Mouse (Mus musculus) layer of hippocampus, adult 18-20 months (tissue): ENCODE data around the gene Zfp169. TPM values are rescaled to one million over a fixed set of nuclear protein-coding genes. Genes with fewer than 3 reads are reported as not detected.

Source experiments
- DNase-seq, 2 experiments: peaks; one replicate each; pipeline ENCODE4 v3.0.0; 2022; ENCODE audit warnings: low spot score in 2 of 2
- long read RNA-seq: library from polyadenylated mRNA; stranded (forward); transcript quantifications from one replicate; pipeline ENCODE4 v2.0.0, GENCODE M21; 2021
- total RNA-seq, 2 experiments: library from RNA; stranded (reverse); gene quantifications; 2 replicates each; pipeline ENCODE4 v1.2.3; 2021

Gene Zfp169
- total RNA-seq, result 10 to 100 TPM; 19.4 to 24.9 TPM
- long read RNA-seq, partial matches to known transcripts, result 0 of 4 reads
- long read RNA-seq, other reads (novel, unspliced or antisense), result 2 of 4 reads

DNA sequence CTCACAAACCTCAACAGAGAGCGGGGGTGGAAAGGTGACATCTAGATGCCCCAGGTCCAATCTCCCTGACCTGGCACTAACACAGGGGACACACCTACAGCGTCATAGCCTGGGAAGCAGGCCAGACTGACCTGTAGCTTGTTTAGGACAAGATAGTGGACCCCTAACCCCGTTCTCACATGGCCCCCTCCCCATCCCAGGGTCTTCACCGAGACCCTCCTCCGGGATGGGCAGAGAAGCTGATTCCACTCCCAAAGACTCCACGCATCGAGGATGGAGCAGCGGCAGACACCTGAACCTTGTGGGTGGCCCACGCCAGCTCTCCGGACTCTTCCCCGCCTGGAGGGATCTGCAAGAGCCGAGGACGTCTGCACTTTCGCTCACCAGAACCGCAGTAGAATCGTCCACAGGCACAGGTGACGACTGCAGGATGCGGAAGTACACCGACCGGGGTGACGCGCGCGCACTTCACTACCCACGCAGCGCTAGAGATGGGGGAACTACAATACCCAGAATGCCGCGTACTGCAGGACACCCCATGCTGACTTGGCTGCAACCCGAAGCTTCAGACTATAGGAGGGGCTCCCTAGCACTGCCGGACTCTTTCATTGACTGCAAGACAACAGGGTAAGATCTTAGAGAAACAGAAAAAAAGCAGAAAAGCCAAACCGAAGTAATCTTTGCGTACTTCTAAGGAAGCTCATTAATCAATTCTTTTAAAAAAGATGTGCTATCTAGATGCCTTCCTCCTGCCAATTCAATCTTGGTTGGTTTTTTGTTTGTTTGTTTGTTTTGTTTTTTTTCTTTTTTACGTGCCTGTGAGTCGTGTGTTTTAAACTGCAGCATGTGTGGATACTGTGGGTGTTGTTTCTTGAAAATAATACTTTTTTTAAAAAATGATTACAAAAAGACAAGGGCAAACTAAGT lies at the start of gene Zfp169, which contains the start of gene A830005F24Rik:
Gene Zfp169, minus strand, starts transcription at position 449 of the 927 bp plus-strand sequence.
Gene A830005F24Rik, plus strand, starts transcription at position 568 of the 927 bp plus-strand sequence.
- peak; percentile 88 to 94 for DNase-seq

DNA sequence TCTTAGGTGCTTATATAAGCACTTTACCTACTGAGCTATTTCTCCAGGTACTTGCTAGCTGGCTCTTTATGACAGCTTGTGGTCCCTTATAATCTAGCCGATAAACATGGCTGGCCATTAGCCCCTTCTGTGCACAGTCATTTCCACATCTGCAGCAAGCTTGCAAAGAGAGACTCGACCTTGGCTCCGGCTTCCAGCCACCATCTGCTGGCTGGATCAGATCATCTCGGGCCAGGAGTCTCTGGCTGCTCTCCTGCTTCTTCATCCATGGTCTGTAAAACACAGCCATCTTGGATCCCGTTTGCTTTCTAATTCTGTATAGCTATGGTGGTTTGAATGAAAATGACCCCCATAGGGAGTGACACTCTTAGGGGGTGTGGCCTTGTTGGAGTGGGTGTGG lies 49.1 kb upstream of the Zfp169 start:
- no peak for DNase-seq

DNA sequence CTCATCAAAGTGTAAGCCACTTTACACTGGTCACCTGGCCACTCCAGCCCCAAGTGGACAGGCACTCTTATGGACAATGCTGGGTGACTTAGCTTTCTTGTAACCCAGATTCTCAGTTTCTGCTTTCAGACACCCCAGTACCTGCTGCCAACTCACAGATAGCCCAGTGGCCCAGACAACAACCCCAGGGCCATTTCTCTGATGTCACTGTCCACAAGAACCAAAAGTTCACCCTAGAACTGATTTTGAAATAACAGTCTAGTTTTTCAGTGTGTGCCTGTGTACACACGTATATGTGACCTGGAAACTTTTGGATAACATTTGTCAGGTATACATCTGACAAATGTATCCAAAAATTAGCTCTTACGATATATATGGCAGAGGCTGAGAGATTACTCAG lies 48.2 kb upstream of the Zfp169 start:
- no peak for DNase-seq

DNA sequence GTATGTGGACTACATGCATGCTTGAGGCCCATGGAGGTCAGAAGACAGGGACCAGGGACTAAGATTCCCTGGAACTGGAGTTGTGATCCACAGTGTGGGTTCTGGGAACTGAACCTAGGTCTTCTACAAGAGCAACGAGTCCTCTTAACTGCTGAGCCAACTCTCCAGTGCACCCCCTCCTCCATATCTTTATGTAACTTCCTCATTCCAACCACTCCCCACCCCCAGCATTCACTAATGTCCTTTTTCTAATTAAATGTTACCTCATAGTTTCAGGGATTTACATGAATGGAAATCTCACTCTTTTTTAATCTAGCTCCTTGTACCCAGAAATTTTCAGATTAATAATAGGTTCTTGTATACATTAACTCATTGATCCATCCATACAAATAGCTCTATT lies 42.7 kb upstream of the Zfp169 start:
- no peak for DNase-seq

DNA sequence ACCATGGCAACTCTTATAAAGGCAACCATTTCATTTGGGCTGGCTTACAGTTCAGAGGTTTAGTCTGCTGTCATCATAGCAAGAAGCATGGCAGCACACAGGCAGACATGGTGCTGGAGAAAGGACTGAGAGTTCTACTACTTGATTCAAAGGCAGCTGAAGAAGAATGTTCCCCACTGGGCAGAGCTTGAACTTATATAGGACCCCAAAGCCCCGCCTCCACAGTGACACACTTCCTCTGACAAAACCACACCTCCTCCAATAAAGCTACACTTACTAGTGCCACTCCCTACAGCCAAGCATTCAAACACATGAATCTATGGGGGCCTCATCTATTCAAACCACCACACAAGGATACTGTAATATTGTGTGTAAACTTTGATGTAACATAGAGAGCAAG lies 41.3 kb upstream of the Zfp169 start:
- no peak for DNase-seq

DNA sequence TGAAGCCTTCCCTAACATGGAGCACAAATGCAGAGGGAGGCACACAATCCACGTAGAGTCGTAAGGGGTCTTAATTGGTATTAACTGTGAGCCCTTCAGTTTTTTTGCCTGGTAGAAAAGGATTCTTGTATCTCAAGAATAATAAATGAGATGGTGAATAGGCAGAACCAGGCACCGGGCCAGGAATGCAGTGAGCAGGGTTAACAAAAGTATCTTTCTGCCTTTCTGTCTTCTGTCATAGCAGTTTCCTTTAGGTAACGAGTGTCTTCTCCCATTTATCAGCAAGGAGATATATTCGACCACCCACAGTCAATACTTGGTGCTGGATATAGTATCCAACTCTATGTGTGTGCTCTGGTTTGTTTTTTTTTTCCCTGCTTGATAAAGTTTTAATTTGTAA lies 40.3 kb upstream of the Zfp169 start:
- DNase-seq, result no peak

DNA sequence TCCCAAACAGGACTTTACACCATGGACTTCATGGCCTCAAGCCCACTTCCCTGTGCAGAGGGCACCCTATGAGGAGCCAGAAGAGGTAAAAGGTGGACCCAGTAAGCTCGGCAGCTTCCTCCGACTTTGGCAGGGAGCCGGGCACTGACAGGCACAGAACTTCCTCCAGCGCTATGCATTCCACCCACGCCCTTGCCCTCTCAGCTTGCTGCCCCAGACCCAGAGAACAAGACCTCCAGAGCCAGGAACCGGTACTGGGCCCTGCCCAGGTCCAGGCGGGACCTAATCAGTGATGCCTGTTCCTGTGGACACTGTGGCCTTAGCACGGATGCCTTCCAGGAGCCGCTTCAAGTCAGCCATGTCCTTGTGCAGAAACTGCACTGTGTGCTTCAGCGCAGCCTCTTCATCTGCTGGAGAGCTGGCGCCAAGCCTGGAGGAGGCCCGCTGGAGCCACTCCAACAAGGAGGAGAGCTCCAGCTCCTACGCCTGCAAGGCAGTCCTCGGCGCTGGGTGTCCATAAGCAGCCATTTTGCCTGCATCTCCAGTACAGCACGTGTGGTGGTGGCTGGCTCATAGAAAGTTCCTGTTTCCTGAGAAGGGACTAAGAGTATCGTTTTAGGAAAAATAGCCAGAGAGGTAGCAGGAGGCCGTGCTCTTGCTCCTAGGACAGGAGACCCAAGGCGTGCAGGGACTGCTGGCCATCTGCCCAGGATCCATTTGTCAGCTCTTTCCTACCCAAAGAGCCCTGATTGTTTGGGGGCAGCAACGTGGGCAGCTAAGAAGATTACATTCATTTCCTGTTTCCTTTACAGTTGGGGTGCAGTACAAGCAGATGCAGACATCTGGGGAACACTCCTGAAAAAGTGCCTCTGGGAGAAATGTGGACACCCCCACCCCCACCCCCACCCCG lies 39.2 kb upstream of the Zfp169 start:
- DNase-seq, result peak; percentile 86 to 92

DNA sequence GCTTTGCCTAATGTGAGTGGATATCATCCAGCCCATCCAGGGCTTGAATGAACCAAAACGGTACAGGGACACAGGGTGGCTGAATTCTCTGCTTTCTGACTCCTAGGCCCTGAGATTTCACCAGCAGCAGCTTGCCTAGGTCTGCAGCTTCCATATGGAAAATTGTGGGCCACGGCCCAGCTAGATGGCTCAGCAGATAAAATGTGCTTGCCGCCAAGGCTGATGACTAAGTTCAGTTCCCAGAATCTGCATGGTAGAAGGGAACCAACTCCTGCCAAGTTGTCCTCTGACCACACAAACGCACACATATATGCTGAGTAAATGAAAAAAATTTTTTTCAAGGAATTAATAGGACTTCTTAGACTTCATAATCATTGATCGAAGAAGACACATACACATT lies 35.0 kb upstream of the Zfp169 start:
- DNase-seq, result no peak

DNA sequence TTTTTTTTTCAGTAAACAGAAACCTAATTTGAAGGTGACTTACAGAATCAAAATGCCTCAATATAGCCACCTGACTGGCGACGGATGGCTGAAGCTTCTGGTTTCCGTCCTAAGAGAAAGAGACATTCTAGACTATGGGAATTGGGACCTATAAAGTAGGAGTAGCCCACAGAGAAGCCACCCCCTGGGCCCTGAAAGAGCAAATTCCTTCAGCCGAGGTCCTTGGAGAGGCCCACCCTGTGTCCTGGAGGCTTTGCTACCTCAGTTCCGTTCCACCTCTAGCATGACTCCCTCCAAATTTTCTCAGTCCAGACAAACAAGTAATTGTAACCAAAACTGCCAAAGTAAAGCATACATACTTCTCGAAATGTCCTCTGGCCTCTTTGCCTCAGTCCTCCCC lies 34.4 kb upstream of the Zfp169 start:
- no peak for DNase-seq

DNA sequence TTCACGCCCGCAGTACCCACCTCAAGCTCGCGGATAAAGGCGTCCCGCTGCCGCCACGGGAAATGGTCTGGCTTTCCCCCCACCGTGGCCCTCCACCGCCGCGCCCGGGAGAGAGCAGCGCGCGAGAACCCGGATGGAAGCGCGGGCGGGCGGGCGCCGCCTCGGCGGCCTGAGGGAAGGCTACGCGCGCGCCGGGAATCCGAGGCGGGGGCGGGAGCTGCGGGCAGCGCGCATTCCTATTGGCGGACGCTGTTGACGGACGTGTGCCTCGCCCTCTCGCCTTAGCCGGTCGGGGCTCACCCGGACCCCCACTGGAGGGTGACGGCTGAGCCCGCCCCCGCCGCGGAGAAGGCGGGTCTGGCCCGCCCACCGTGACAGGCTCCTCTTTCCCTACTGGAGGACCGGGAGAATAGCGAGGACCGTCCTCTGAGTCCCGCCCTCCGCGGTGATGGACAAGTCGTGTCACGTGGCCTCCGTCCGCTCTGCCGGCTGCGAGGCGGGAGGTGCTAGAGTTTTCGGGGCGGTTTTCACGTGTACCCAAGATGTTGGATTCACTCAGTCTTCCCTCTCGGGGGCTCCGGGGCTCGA lies 33.2 kb upstream of the Zfp169 start:
- DNase-seq, result peak; percentile 100

DNA sequence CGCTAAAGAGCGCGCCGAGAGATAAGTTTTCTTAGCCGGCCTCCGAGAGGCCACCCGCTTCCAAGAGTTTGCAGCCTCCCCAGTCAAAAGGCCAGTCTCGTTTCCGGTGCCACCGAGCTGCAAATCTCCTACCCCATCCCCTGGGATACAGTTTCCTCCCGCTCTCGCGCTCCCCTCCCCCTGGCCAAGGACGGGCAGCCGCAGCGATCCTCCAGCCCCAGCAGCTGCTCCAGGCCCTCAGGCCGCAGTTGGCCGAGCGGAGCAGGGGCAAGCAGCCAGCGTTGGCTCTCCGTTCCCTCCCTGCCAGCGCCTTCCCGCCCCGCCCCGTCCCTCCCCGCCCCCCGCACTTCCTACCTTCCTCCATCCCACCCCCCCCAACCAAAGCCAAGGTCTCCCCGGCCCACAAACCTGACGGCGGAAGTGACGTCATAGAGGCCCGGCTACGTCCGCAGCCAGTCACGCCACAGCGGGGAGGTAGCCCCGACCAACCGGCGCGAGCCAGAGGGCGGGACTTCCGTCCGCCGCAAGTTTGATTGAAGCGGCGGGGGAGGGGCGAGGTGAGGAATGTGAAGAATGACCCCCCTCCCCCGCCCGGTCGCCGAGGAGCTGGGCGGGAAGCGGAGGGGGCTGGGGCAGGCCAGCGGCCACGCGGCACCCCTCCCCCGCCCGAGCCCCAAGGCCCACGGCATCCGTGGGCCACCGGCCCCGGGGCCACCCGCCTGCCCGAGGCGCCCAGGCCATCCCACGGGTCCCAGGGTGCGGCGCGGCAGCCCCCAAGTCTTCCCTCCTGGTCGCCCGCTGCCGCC lies 32.4 kb upstream of the Zfp169 start:
- peak; percentile 95 to 97 for DNase-seq

DNA sequence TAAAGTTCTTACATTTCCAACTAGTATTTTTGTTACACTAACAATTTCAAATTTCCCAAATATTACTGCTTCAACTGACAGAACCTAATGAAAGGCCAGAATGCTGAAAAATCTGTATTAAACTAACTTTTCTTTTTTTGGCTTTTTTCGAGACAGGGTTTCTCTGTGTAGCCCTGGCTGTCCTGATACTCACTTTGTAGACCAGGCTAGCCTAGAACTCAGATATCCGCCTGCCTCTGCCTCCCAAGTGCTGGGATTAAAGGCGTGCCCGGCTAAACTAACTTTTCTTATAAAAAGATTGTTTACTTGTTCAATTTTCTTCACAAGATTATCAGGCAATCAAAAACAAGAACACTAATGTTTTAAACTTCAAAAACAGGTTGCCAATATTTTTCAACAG lies 31.6 kb upstream of the Zfp169 start:
- no peak for DNase-seq

DNA sequence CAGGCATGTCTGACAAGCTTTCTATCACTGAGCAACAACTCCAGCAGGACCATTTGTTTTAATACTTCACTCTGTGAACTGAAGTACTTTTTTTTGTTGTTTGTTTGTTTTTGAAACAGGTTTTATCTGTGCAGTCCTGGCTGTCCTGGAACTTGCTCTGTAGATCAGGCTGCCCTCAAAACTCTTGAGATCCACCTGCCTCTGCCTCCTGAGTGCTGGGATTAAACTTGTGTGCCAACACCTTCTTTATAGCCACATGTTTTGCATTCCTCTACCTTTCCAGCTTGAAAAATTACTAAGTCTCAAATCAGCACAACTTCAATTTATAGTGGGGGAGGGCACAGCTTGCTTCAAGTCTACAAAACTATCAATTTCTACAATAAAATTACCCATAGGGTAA lies 31.1 kb upstream of the Zfp169 start:
- no peak for DNase-seq

DNA sequence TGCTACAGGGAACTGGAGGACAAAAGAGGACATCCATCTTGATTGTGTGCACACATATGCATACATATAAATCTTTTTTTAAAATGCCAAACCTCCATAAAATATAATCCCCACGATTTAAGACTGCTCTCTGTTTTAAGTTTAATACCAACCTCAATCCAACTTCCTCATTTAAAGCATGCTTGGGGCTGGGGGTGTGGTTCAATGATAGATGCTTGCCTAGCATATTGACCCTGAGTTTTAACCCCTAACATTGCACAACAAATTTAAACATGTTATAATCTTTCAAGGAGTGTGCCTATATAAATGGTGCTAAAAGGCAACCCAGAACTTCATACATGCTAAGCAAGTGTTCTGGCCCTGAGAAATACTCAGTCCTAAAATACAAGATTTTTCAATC lies 27.2 kb upstream of the Zfp169 start:
- no peak for DNase-seq

DNA sequence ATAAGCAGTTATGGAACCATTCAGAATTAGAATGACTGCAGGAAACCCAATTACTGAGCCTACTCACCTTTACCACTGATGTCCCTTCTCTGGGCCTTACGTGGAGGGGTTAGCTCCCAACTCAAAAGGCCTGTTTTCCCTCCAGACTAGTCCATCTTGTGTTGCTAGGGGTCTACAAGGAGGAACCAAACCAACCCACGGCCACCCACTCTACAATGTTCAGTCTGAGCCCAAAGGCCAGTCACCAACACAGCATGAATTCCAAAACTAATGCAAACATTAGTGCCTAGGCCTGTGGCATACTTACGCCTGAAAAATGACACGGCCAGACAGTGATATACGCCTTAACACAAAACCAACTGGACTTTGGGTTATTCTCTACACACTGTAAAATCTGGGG lies 20.2 kb upstream of the Zfp169 start:
- DNase-seq, result no peak

DNA sequence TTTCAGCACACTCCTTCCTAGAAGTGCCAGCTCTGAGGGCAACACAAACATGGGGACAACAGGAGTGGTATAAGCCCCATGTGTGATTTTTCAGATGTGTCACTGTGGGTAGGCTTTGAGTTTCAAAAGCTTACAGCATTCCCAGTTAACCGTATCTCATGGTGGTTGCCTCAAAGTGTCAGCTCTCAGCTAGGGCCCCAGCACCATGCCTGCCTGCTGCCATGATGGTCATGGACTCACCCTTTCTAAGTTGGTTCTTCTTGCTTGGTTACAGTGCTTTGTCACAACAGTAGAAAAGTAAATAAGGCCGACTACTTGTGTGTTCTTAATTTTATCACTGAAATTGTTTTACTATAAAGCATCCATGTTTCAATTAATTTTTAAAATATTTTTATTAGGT lies 18.2 kb upstream of the Zfp169 start:
- DNase-seq, result no peak

DNA sequence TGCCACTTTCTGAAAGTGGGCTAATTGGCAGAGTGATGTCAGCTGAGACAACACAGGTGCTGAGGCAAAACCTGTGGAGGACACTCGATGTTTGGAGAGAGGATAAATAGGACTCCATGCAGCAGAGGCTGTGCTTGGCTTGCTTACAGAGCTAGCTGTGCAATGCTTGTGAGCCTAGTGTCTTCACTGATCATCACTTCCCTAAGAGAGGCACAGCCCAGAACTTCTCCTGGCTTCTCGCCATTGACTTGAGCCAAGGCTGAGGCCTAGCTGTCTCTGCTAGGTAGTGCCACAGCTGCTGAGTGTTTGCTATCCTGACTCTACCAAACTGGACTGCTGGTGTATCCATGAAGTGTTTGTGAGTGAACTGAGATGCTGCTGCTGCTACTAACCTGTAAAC lies 17.4 kb upstream of the Zfp169 start:
- DNase-seq, result no peak

DNA sequence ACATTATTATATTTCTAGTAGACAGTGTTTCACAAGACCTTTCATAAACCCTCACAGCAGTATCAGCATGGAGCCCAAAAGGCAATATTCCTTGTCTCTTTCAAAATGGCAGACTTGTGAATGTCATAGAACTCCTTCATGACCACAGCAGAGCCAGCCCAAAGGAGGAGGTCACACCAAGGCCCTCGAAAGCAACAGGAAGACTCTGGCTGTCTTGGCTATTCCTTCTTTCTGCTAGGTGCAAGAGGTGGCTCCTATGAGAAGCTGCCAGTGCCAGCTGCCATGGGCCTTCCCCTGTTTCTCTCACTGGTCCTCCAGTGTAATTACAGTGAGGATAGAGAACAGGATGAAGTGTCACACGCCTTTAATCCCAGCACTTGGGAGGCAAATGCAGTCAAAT lies 15.8 kb upstream of the Zfp169 start:
- no peak for DNase-seq

DNA sequence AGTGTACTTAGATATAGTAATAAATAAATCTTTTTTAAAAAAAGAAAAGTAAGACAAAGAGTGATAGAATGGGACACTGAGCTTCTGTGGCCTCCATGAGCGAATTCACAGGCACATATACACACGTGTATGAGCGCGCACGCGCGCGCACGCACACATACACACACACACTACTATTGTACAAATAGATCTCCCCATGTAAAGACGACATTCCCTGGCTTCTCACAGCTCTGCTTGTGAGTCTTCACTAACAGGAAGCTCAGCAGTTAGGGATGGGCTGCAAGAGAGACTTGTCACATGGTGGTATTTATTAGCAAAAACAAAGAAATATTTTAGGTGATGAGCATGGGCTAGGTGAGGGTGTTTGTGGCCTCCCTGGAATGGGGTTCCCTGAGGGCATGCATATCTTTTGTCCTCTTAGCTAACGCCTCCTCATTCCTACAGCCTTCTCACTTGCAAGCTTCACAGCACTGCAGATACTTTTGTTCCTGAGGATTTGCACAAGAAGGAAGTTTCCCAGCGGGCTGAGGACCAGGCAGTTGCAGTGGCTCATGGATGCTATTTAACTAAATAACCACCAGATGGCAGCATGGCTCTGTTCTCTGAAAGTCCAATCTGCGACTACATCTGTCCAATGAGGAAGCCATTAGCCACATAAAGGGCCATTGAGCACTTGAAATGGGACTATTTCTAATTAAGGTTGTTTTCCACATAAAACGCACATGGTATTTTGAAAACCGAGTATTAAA lies 15.0 kb upstream of the Zfp169 start:
- DNase-seq, result peak; percentile 67 to 87

DNA sequence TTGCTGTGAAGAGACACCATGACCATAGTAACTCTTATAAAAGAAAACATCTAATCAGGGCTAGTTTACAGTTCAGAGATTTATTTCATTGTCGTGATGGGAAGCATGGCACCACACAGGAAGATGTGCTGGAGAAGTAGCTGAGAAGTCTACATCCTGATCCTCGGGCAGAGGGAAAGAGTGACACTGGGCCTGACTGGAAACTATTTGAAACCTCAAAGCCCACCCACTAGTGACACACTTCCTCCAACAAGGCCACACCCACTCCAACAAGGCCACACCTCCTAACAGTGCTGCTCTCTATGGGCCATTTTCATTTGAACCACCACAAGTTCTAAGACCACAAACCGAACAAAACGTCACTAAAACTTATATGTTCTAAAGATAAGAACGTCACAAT lies 12.5 kb upstream of the Zfp169 start:
- no peak for DNase-seq
